Comparison of ENCODE assay signal across 23 mouse cellular contexts in the genomic region with DNA sequence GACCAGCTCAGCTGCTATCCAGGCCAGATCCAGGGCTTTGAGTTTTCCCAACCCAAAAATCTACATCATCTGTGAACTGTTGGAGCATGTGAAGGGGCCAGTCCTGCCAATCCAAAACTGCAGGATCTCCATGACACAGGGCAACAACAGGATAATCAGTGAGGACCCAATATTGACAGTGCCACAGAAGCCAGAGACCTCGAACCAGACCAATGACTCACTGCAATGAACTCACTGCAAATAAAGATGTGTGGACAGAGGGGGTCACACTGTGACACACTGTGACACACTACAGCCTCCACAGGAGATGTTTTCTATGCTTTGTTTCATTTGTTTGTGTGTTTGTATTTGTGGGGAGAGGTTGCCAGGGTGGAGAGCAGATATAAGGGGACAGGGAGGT. TPM values are rescaled to one million over a fixed set of nuclear protein-coding genes. Genes with fewer than 3 reads are reported as not detected.
DNase-seq lines count a peak whose midpoint lies in the region; TF ChIP-seq lines count a peak whose summit lies in the region.
"Had no signal": no experiment of that assay in that cellular context is flagged by ENCODE, and none has a peak within 500 bp of the region (broad histone marks: within the 10 kb centered on the region; RNA-seq: fewer than 3 reads in every experiment).

No protein-coding gene starts in this region.

- peaks cover 8% of the 10 kb centered on the region; the same call in 1 of the 2 replicates for H3K79me2 ChIP-seq in liver, adult 2 months (ENCODE audit: control insufficient read depth, insufficient read depth, low read length)
- peaks cover 32% of the 10 kb centered on the region for H3K79me2 ChIP-seq in C2C12 (ENCODE audit: control insufficient read depth, insufficient read depth)

- no peak for TF ChIP-seq CTCF in cerebellum, adult 2 months (IDR thresholded peaks at IDR 0.05; ENCODE audit: borderline replicate concordance, insufficient read depth, low read depth, low read length)
- no peak for TF ChIP-seq CTCF in liver, adult 2 months (IDR thresholded peaks at IDR 0.05; ENCODE audit: low read depth, low read length)
- no peak for TF ChIP-seq CTCF in C2C12 (IDR thresholded peaks at IDR 0.05; ENCODE audit: control insufficient read depth, insufficient read depth, insufficient read length)

- H3K4me1 ChIP-seq in cerebellum, adult 2 months (ENCODE audit: control insufficient read depth, insufficient read depth, low read length) = peaks cover 67% of the 10 kb centered on the region
- peaks cover 24% of the 10 kb centered on the region for H3K4me1 ChIP-seq in liver, adult 2 months (ENCODE audit: control insufficient read depth, insufficient read depth, low read length)
- peaks cover 44% of the 10 kb centered on the region for H3K4me1 ChIP-seq in brown adipose tissue, adult 24 weeks (ENCODE audit: control insufficient read depth, insufficient read depth, insufficient read length, low read length)
- H3K4me1 ChIP-seq: embryonic facial prominence, embryonic 10.5 days; embryonic facial prominence, embryonic 13.5 days; forebrain, embryonic 13.5 days; hindbrain, embryonic 15.5 days; intestine, embryonic 15.5 days had no signal

- H3K27ac ChIP-seq in cerebellum, adult 2 months (ENCODE audit: insufficient read depth, low read length) = 0 out of 2 replicates have a peak overlapping the region, but pooled peaks have one; percentile 5
- H3K27ac ChIP-seq in liver, adult 2 months (replicated peaks; ENCODE audit: insufficient read depth, low read depth, low read length) = peak overlapping the region; percentile 13; the same call in 1 of the 2 replicates
- peak overlapping the region; percentile 12; the same call in 1 of the 2 replicates for H3K27ac ChIP-seq in brown adipose tissue, adult 24 weeks (replicated peaks; ENCODE audit: low read depth, low read length)
- H3K27ac ChIP-seq: embryonic facial prominence, embryonic 10.5 days; embryonic facial prominence, embryonic 13.5 days; forebrain, embryonic 13.5 days; hindbrain, embryonic 12.5 days; hindbrain, embryonic 15.5 days; intestine, embryonic 15.5 days had no signal

- DNase-seq in cerebellum, adult 2 months = no peak
- no peak for DNase-seq in cerebellum, postnatal 4 days (ENCODE audit: low spot score in 2 of 2)
- DNase-seq in liver, adult 2 months (ENCODE audit: extremely low read depth, low read depth, low spot score) = peak; percentile 60
- DNase-seq in liver = no peak
- no peak for DNase-seq in kidney, postnatal 36 days
- DNase-seq: adrenal gland, postnatal 25 days; cerebellum, adult 9-11 months; cerebellum, postnatal 25 days; embryo, embryonic 11 days; gastrocnemius, postnatal 14 days; kidney, adult 11 months; kidney, adult 8-10 months had no signal

- H3ac ChIP-seq in C2C12 (ENCODE audit: control insufficient read depth, insufficient read length, low read depth) = no peak overlapping the region

- H3K4me3 ChIP-seq in cerebellum, adult 2 months (replicated peaks; ENCODE audit: insufficient read depth, low read depth, low read length) = no peak overlapping the region
- no peak overlapping the region for H3K4me3 ChIP-seq in liver, adult 2 months (ENCODE audit: insufficient read depth, low read depth, low read length)
- no peak overlapping the region for H3K4me3 ChIP-seq in C2C12 (ENCODE audit: insufficient read depth, poor library complexity, severe bottlenecking)
- H3K4me3 ChIP-seq in brown adipose tissue, adult 24 weeks (ENCODE audit: insufficient read depth, low read depth, low read length) = no peak overlapping the region
- H3K4me3 ChIP-seq: embryonic facial prominence, embryonic 10.5 days; embryonic facial prominence, embryonic 13.5 days; erythroblast, embryonic 14.5 days; forebrain, embryonic 13.5 days; hindbrain, embryonic 12.5 days; hindbrain, embryonic 15.5 days; intestine, embryonic 15.5 days had no signal

- TF ChIP-seq POLR2A in cerebellum, adult 2 months (IDR thresholded peaks at IDR 0.05; ENCODE audit: borderline replicate concordance, insufficient read depth, low read length) = no peak
- no peak for TF ChIP-seq POLR2A in liver, adult 2 months (IDR thresholded peaks at IDR 0.05; ENCODE audit: extremely low read depth, insufficient read depth, low read length)

- no peak overlapping the region for H3K9ac ChIP-seq in liver, adult 2 months (ENCODE audit: low read depth, low read length)
- H3K9ac ChIP-seq: embryonic facial prominence, embryonic 13.5 days; forebrain, embryonic 13.5 days; hindbrain, embryonic 12.5 days; hindbrain, embryonic 15.5 days; intestine, embryonic 15.5 days had no signal

- no peaks in the 10 kb centered on the region for H3K79me3 ChIP-seq in C2C12 (ENCODE audit: low read depth)

- 19% methylated on average over 1 of the region's 1 CpGs for WGBS in cerebellum, adult 2 months
- WGBS in liver, adult 2 months = 10% methylated on average over 1 of the region's 1 CpGs

- H3K27me3 ChIP-seq in cerebellum, adult 2 months (ENCODE audit: control insufficient read depth, insufficient read depth, low read length) = no peaks in the 10 kb centered on the region
- no peaks in the 10 kb centered on the region for H3K27me3 ChIP-seq in liver, adult 2 months (ENCODE audit: control insufficient read depth, insufficient read depth, low read length)
- H3K27me3 ChIP-seq in C2C12 (ENCODE audit: control insufficient read depth, insufficient read depth, insufficient read length) = no peaks in the 10 kb centered on the region
- H3K27me3 ChIP-seq: CH12.LX; embryonic facial prominence, embryonic 13.5 days; forebrain, embryonic 13.5 days; hindbrain, embryonic 12.5 days; hindbrain, embryonic 15.5 days; intestine, embryonic 15.5 days had no signal

- no peaks in the 10 kb centered on the region for H3K36me3 ChIP-seq in liver, adult 2 months (ENCODE audit: control insufficient read depth, insufficient read depth, low read length)
- no peaks in the 10 kb centered on the region for H3K36me3 ChIP-seq in C2C12 (ENCODE audit: control insufficient read depth, insufficient read depth)
- H3K36me3 ChIP-seq: embryonic facial prominence, embryonic 10.5 days; embryonic facial prominence, embryonic 13.5 days; G1E; hindbrain, embryonic 12.5 days; hindbrain, embryonic 15.5 days; intestine, embryonic 15.5 days had no signal

TF ChIP-seq in C2C12, 6 proteins besides CTCF, POLR2A, EP300 and RAD21:
- no peak for TF ChIP-seq USF1 (IDR thresholded peaks at IDR 0.05; ENCODE audit: low read depth)
- peak; percentile 4 for TF ChIP-seq MYOD1 (IDR thresholded peaks at IDR 0.05; ENCODE audit: control insufficient read depth, insufficient read length, low read depth)
TF ChIP-seq in C2C12: peak in this region for 1.

RNA-seq across cellular contexts. Expression of gene Adarb1, which starts 15.6 kb away (rescaled TPM):
- 154 and 173 TPM in 2 replicates for polyA plus RNA-seq in cerebellum, adult 2 months (2012; rRNA removed)
- 10.4 and 12.2 TPM in 2 replicates for total RNA-seq in liver, adult 2 months (2014; rRNA removed)
- 4.6 TPM in 2 replicates for polyA plus RNA-seq in liver, adult 2 months (2012; rRNA removed)
- 3.3 TPM for polyA plus RNA-seq in C2C12 (2012; fragmentation: generic; extraction: Trizol)
- 4.0 and 4.4 TPM in 2 replicates for polyA plus RNA-seq in brown adipose tissue, adult 24 weeks (2012; ENCODE audit: insufficient read depth, insufficient read length, missing spikeins)
- polyA plus RNA-seq: erythroblast, embryonic 14.5 days; G1E had no signal

Comparison
In these comparisons a context has a peak if more than half of its experiments do, and no peak if none do; other contexts are left out.
1. RNA of gene Adarb1, which starts 15.6 kb away (polyA plus RNA-seq): 154 to 173 TPM in cerebellum, adult 2 months; 4.6 TPM in liver, adult 2 months, 4.0 to 4.4 TPM in brown adipose tissue, adult 24 weeks and 3.3 TPM in C2C12 (single experiment); every median in the first group is over 10 times any median in the second.
2. Peak in every context shown above with its lines, with median percentiles within 50 percentile points of each other: H3K27ac ChIP-seq.